Mouse (Mus musculus) adrenal gland, postnatal 36 days (tissue): ENCODE measurements around the gene Olfr1221. TPM values are rescaled to one million over a fixed set of nuclear protein-coding genes. Genes with fewer than 3 reads are reported as not detected.
"Not testable (repeated sequence)": the region's sequence is repeated elsewhere in the genome, so short reads cannot be mapped to it uniquely, and the experiment has no call there.

Experiments
- DNase-seq, 2 experiments: peaks; one replicate each; pipeline ENCODE4 v3.0.0; 2021; ENCODE audit warnings: mixed read lengths in 1 of 2
- long read RNA-seq, 2 experiments: library from polyadenylated mRNA; stranded (forward); transcript quantifications; one replicate each; pipeline ENCODE4 v2.0.0; 2021; ENCODE audit warnings: borderline sequencing depth in 2 of 2
- total RNA-seq, 2 experiments: library from RNA; stranded (reverse); gene quantifications; 2 replicates each; pipeline ENCODE4 v1.2.3; 2021

The Olfr1221 gene
- not detected for total RNA-seq
- long read RNA-seq, experiment 1: 0 reads
- long read RNA-seq, experiment 2: 0 reads

DNA sequence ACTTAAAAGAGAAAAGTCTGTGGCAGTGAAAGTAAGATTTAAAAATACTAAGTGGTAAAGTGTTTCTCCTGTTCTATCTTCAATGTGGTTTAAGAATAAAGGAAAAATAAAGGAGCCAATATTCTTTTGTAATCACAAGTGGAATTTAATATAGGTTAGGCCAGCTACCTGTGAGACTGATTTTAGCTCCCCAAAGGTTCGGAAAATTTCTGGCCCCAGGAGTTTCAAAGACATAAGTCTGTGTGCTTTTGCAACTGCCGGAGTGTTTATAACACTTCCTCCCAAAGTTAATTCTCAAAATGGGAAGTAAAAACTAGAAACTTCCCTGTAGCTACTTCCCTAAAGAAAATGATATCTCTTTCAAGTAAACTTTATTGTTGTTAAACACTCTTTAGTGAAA is at the start of gene Olfr1221:
Gene Olfr1221 (minus strand): TSS at position 101 of the 400 bp plus-strand sequence.
- no peak for DNase-seq

GRCm38 (mm10) chr2:89164711-89165110 is 47.6 kb upstream of the Olfr1221 start:
- DNase-seq: not testable (repeated sequence)

- DNase-seq: not testable (repeated sequence)
These were observed 46.9 kb upstream of the Olfr1221 start, which contains the start of gene Olfr1224-ps1 for GRCm38 (mm10) chr2:89163991-89164390. Gene Olfr1224-ps1 (minus strand): TSS chr2:89164091.

GRCm38 (mm10) chr2:89151460-89151859 is 34.4 kb upstream of the Olfr1221 start, which contains the start of gene Olfr1223:
Gene Olfr1223 (minus strand): TSS chr2:89151560.
- no peak for DNase-seq

DNA sequence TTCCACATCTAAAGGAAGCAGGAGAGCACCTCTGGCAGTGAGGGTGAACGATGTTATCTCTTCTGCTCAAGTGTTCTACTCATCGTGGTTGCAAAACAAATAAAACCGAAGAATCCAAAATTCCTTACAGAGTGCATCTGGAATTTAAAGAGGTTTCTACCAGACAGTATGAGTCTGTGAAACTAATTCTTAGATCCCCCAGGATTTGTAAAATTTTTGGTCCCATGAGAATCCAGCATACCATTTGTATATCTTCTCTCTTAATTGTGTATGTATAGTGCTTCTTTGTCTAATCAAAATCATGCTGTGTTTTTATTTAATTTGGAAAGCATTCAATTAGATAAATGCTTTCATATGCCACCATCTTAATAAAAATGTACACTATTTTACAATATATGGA is 15.9 kb upstream of the Olfr1221 start, which contains the start of gene Olfr1222:
Gene Olfr1222 (minus strand): TSS at position 101 of the 400 bp plus-strand sequence.
- DNase-seq: no peak

- no peak for DNase-seq
These were observed 10.3 kb downstream of the Olfr1221 start, which contains the start of gene Olfr1220 for GRCm38 (mm10) chr2:89106735-89107134. Gene Olfr1220 (minus strand): TSS chr2:89106835.

DNA sequence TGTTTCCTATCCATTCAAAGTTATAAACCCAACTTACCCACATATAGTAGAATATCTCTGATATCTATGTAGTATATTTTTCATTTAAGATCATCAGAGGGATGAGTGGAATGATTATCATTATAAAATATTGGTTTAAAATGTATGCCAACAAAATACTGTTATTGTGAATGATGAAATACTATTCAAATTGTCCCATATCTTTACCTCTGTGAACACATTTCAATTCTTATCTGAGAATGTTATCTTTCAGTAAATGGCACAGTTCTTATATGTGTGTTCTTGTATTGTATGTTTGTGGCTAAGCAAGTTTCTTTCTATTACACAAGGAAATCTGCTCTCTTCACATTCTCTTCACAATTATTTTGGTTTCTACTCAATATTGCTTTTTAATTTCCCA is 11.4 kb downstream of the Olfr1221 start:
- DNase-seq: no peak

- no peak for DNase-seq
These were observed 23.2 kb downstream of the Olfr1221 start for GRCm38 (mm10) chr2:89093848-89094247.

DNA sequence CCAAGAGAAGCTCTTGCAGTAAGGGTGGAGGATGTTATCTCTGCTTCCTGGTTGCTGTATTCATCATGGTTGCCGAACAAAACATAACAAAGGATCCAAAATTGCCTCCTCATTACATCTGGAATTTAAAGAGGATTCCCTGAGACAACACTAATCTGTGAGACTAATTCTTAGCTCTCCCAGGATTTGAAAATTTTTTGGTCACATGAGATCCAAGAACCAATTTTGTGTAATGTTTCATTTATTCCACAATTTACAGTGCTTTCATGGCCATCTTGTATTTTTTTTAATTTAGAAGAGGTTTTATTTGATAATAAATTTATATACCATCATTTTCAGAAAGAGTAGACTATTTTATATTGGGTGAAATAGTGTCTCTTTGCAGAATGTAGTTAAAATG is 33.7 kb downstream of the Olfr1221 start, which contains the start of gene Olfr1219:
Gene Olfr1219 (minus strand): TSS at position 101 of the 400 bp plus-strand sequence.
- no peak for DNase-seq

DNA sequence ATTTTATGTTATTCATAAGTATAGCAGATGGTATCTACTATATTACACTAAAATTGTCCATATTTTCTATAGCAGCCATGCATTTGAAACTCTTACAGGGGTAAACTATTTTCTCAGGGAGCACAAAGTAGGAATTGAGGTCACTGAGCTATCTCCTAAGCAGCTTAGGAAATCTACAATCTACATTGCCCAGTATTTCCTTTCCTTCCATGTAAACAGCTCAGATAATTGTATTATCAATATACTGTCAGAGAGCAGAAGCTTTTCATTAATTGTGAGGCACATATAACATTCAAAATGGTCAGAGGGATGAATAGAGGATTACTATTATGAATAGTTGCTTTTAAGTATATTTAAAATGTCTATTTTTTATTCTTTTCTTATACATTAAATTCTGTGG is 35.6 kb downstream of the Olfr1221 start:
- DNase-seq: no peak

- DNase-seq: no peak
These were observed 56.0 kb downstream of the Olfr1221 start, which contains the start of gene Olfr1218 for GRCm38 (mm10) chr2:89061087-89061486. Gene Olfr1218 (minus strand): TSS chr2:89061187.

Other genes with a start within 250 kb of the Olfr1221 start
- gene Olfr1208, start 215.0 kb downstream of the Olfr1221 start, total RNA-seq: not detected
- gene Olfr1209, start 202.1 kb downstream of the Olfr1221 start, total RNA-seq: not detected
- not detected for gene Olfr1211, start 179.2 kb downstream of the Olfr1221 start, total RNA-seq
- gene Olfr1212, start 163.3 kb downstream of the Olfr1221 start, total RNA-seq: not detected
- gene Gm13762, start 137.0 kb downstream of the Olfr1221 start, total RNA-seq: not detected
- not detected for gene Olfr1214, start 124.6 kb downstream of the Olfr1221 start, total RNA-seq
- gene Olfr1215, start 110.3 kb downstream of the Olfr1221 start, total RNA-seq: not detected
- gene Olfr1216, start 98.9 kb downstream of the Olfr1221 start, total RNA-seq: not detected
- gene Olfr1217, start 85.2 kb downstream of the Olfr1221 start, total RNA-seq: not detected
- gene Olfr1218, start 56.1 kb downstream of the Olfr1221 start, total RNA-seq: not detected
- not detected for gene Olfr1219, start 33.8 kb downstream of the Olfr1221 start, total RNA-seq
- not detected for gene Olfr1220, start 10.4 kb downstream of the Olfr1221 start, total RNA-seq
- not detected for gene Olfr1222, start 15.8 kb upstream of the Olfr1221 start, total RNA-seq
- not detected for gene Olfr1223, start 34.3 kb upstream of the Olfr1221 start, total RNA-seq
- not detected for gene Olfr1224-ps1, start 46.8 kb upstream of the Olfr1221 start, total RNA-seq
- not detected for gene Olfr1225, start 57.4 kb upstream of the Olfr1221 start, total RNA-seq
- not detected for gene Olfr1226, start 82.8 kb upstream of the Olfr1221 start, total RNA-seq
- not detected for gene Olfr1228, start 136.8 kb upstream of the Olfr1221 start, total RNA-seq
- gene Olfr1229, start 170.7 kb upstream of the Olfr1221 start, total RNA-seq: not detected
- not detected for gene Olfr1230, start 180.0 kb upstream of the Olfr1221 start, total RNA-seq
- gene Olfr1231, start 189.8 kb upstream of the Olfr1221 start, total RNA-seq: not detected
- not detected for gene Olfr1232, start 212.4 kb upstream of the Olfr1221 start, total RNA-seq
- gene Olfr1233, start 225.1 kb upstream of the Olfr1221 start, total RNA-seq: not detected
- not detected for gene Olfr1234, start 247.6 kb upstream of the Olfr1221 start, total RNA-seq